Mouse (Mus musculus): ENCODE results near the gene Samd8.

Gene Samd8

DNA sequence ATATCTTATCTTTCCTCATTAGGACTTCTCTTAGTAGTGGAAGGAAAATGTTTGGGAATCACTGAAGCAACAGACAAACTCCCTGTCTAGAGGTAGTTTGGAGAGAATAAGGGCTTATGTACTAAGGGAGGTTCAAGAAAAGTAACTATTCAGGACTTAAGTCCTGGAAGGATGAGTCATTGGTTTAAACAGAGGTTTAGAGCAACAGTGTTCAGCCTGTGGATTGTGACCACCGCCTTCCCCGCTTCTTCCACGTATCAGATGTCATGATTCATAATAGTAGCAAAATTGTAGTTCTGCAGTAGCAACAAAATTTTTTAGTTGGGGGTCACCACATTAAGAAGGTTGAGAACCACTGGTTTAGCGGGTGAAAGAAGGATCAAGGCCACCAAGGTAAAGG lies 50.3 kb downstream of the Samd8 start:
- DNase-seq (ENCODE audit: low spot score in 2 of 2): no peak

DNA sequence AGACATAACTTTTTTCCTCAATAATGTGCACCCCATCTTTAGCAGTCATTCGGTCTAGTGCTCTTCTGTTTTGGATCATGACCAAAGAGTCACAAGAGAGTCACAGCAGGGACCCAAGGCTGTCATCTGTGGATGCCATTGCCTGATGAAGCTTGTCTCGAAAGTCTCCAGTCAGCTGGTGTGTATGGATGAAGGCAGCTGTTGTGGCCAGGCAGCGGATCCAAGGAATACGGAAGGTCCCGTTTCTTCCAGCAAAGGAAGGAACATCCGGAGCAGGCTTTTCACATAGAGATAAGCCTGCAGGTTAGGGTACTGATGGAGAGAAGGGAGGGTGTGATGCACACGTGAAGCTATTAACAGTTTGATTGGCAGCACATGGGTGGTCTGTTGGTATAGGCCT lies 51.3 kb downstream of the Samd8 start:
- no peak for DNase-seq (ENCODE audit: low spot score in 2 of 2)

DNA sequence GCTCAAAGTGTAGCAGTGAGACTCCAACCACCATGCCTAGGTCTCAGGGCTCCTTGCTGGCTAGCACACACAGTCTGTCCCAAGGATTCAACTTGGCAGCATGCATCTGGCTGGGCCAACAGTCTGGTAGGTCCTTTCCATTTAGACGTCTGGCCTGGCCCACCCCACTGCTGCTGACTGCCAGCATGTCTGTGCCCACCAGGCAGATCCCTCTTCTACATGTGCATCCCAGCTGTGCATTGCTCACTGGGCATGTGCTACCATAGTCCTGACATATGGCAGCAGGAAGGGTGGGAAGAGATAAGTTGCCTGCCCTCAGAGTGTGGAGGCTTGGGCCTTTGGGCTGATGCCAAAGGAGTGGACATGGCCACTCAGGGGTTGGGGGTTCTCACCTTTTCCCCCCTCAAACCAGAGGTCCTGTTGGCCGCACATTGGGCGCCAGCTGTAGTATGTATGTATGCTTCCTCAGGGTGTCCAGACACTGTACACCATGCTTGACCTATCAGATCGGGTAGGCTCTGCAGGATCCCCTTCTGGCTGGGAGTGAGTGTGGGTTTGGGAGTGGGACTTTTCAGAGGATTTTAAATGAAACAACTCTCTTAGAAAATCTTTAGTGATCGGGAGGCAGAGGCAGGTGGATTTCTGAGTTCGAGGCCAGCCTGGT lies 52.3 kb downstream of the Samd8 start:
- DNase-seq (ENCODE audit: low spot score in 2 of 2): no peak

- no peak for DNase-seq (ENCODE audit: low spot score in 2 of 2)
Measured at GRCm38 (mm10) chr14:21806203-21806602, 55.9 kb downstream of the Samd8 start.

GRCm38 (mm10) chr14:21806631-21807160 lies 56.4 kb downstream of the Samd8 start:
- DNase-seq (ENCODE audit: low spot score in 2 of 2): peak; percentile 22 to 24

DNA sequence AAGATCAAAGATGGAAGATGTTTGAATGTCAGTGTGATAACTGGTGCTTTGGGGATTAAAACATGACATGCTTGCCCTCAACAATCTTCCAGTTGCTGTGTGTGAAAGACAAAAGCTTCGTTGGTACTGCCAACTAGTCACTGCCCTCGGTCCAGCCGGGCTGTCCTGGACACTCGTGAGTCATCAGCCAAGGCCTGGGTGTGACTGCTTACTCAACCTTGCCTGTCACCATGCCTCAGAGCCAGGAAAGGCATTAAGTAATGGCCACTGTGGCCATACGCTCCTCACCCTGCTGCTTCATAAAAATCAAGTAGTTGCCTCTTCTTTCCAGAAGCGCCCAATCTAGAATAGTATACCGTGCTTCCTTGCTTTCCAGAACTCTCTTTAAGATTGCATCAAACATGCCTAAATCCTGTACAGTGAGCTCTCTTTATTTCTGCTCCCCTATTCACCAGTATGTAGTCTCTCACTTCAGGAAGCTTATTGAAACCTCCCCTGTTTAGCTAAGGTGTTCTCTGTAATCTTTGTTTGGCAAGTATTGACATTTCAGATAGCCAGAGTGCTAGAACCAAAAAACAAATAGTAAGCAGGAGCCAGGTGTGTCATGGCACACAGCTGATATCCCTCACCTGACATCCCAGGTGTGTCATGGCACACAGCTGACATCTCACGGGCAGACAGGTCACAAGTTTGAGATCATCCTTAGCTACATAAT lies 58.0 kb downstream of the Samd8 start:
- peak in 1 of 2 experiments; percentile 22 for DNase-seq (ENCODE audit: low spot score in 2 of 2)

- no peak for DNase-seq (ENCODE audit: low spot score in 2 of 2)
Measured at GRCm38 (mm10) chr14:21809418-21809817, 59.1 kb downstream of the Samd8 start.

DNA sequence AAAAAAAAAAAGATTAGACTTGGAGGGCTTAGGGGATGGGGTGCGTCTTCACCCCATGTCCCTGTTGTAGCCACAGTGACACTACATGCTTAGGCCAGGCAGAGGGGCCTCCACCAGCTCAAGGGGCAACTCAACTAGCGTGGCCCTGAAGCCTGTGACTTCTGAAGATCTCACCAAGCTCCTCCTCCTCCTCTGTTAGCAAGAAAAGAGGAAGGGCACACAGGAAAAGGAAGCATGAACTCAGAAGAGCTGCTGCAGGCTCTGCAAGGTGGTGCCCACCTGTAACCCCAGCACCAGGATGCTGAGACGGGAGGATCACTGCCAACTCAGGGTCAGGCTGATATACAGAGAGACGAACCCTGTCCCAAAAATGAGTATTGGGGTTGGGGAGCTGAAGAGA lies 61.0 kb downstream of the Samd8 start:
- DNase-seq (ENCODE audit: low spot score in 2 of 2): no peak

DNA sequence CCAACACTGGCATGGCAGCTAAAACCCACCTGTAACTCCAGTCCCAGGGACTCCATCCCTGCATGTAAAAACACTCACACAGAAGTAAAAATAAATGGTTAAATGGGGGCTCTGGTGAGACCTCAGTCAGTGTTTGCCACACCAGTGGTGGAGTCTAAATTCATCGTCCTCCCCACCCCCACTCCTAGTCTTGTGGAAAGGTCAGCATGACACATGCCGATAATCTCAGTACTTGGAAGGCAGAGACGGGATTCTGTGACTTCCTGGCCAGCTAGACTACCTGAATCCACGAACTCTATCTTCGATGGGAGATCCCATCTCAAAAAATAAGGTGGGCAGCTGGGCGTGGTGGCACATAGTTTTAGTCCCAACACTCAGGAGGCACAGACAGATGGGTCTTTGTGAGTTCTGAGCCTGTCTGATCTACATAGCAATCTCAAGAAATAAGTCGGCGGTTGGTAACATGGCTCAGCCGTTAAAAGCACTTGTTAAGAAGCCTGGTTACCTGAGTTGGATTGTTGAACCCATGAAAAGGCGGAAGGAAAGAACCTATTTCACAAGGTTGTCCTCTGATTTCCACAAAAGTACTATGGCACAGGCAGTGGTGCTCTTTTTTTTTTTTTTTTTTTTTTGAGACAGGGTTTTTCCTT lies 61.5 kb downstream of the Samd8 start:
- DNase-seq (ENCODE audit: low spot score in 2 of 2): no peak

DNA sequence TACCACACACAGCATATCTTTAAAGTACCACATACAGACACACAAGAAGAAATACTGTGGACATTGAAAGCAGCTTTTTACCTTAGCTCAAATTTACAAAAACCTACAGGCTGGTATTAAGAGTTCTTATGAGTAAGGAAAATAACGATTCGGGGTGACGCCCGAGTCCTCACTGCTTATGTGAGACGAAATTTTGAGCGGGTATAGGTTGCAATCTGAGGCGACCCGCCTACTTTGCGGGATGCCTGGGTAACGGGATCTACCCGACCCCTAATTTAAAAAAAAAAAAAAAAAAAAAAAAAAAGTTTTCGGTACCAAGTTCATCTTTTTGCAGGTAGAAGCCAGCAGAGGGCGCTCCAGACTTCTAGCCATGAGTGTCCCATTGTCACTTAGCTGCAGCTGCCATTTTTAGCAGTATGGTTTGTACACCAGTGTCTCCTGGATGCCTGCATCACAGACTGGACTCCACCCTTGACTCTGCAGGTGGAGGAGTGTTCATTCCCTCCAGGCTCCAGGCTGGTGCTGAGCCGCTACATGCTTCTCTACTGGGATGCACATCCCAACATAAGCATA lies 62.3 kb downstream of the Samd8 start:
- peak; percentile 39 to 68 for DNase-seq (ENCODE audit: low spot score in 2 of 2)

- DNase-seq (ENCODE audit: low spot score in 2 of 2): no peak
Measured at GRCm38 (mm10) chr14:21813216-21813615, 62.9 kb downstream of the Samd8 start.

- DNase-seq (ENCODE audit: low spot score in 2 of 2): no peak
Measured at GRCm38 (mm10) chr14:21813847-21814246, 63.5 kb downstream of the Samd8 start.

DNA sequence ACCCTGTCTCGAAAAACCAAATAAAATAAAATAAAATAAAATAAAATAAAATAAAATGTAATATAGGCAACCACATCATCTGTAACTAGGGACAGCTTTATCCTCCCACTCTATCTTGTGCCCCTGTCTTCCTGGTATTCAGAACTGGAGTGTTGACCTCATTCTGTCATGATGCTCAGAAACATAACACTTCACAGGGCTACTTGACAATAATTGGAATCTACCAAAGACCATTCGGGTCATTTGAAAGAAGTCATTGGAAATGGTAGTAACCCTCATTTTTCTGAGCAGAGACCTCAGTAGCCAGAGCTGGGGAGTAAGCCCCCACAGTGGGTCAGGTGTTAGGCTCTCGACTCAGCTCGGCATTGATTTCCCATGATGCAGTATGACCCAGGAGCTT lies 64.3 kb downstream of the Samd8 start:
- no peak for DNase-seq (ENCODE audit: low spot score in 2 of 2)

DNA sequence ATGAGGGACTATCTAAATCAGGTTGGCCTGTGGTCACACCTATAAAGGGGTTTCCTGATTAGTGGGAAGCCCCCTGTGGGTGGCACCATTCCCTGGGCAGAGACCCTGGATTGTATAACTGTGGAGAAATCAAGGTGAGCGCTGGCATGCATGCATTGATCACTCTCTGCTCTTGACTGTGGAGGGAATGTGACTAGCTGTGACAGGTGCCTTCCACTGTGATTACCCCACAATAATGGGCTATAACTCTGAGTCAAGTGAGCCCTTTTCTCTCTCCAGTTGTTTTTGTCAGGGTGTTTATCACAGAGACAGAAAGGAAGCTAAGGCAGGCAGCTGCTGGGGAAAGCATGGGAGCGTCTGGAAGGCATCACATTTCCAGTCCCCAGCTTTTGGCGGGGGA lies 65.9 kb downstream of the Samd8 start:
- no peak for DNase-seq (ENCODE audit: low spot score in 2 of 2)

DNA sequence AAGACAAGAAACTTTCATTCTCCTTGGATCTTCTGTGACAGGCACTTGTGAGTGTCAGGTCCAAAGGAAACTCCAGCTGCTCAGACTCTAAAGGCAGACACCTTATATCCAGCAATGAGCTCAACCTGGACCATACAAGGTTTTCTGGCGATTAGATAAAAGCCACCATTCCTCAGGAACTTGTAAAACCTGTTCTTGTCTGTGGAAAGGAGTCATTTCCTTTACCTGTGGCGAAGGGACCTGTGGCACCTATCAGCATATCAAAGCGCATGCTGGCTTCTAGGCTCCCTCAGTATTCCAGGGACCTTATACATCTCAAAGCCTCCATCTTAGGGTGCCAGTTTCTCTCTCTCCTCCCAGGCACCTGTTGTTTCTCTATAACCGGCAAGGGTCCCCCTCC lies 67.1 kb downstream of the Samd8 start:
- DNase-seq (ENCODE audit: low spot score in 2 of 2): no peak

DNA sequence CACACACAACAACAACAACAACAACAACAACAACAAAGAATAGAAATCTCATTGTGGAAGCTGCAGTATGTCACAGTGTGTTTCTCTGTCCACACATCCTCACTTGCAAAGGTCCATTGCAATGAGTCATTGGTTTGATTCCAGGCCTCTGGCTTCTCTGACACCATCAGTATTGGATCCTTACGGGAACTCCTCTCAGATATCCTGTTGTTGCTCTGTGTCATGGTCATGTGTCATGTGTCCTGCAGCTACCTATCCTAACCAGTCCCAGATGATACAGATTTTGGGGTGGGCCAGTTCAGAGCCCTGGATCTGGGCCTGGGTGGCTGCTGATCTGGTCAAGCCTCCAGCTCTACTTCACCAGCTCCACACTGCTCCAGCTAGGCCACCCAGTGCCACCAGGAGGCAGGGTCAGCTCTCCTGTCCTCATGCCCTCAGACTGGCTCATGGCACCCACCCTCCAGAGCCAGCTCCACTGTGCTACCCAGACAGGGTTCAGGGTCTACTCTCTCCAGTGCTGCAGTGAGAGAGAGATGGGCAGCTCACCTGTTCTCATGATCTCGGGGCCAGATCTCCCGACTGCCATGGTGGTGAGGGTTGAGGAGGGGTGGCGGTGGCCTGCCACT lies 70.7 kb downstream of the Samd8 start:
- no peak for DNase-seq (ENCODE audit: low spot score in 2 of 2)

DNA sequence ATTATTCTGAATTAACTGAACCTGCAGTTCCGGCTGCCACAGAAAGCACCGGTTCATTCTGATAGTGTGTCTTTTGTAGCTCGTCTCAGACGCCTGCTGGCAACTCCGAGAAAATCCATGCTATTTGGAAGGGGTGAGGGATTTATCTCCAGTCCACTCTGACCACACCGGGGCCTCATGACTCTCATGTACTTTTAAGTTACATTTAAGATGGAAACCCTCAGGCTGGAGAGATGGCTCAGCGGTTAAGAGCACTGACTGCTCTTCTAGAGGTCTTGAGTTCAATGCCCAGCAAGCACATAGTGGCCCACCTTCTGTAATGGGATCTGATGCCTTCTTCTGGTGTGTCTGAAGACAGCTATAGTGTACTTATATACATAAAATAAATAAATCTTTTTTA lies 72.0 kb downstream of the Samd8 start:
- DNase-seq (ENCODE audit: low spot score in 2 of 2): no peak

DNA sequence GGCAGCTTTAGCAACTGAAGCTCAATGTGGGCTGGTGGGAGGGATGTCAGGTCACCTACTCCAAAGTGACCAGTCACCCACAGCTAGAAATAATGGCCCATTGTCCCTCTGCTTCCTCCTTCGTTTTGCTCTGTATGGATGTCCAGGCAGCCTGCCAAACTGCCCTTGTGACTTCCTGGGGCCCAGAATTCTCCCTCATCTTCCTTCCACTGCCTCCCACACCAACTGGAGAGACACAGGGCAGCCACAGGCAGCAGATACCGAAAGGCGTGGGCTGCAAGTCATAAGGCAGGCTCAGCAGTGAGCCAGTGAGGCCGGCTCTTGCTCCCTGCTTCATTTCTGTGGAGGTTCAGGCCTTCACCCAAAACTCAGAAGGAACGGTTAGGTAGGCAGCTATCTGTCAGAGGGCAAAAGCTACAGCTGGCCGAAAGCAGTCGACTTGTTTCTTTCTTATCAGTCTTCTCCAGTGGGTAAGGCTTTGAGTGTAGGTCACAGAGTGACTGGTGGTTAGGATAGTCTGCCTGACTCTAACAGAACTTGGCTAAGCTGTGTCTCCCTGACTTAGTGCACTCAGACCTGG lies 72.6 kb downstream of the Samd8 start:
- peak; percentile 33 to 77 for DNase-seq (ENCODE audit: low spot score in 2 of 2)

DNA sequence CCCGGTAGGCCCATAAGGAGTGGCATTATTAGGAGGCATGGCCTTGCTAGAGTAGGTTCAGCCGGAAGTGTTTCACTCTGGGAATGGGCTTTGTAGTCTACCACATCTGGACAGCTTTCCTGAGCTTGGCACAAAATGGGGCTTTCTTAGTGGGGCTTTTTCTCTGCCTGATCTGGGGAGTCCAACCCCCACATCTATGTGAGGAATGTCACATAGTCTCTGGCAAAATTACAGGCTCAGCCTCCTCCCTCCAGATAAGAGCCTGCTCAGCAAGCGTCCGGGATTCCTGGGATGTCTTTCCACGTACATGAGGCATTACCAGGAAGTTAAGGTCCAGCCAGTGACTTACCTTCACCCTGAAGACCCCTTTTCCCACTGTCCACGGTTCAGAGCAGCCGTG lies 73.6 kb downstream of the Samd8 start:
- no peak for DNase-seq (ENCODE audit: low spot score in 2 of 2)

DNA sequence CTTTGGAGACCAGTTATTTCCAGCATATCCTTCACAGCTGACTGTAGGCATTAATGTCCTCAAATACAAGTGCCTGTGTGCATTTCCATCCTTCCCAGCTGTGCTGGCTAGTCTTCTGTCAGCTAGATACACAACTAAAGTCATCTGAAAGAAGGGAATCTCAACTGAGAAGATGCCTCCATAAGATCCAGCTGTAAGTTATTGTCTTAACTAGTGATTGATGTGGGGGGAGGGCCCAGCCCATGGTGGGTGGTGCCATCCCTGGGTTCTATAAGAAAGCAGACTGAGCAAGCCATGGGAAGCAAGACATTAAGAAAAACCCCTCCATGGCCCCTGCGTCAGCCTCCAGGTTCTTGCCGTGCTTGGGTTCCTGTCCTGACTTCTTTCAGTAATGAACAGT lies 74.6 kb downstream of the Samd8 start, which contains the start of gene Vdac2:
Vdac2 (plus strand) TSS at position 301 of the 400 bp plus-strand sequence.
- DNase-seq (ENCODE audit: low spot score in 2 of 2): no peak

GRCm38 (mm10) chr14:21825786-21826491 lies 75.6 kb downstream of the Samd8 start:
- DNase-seq (ENCODE audit: low spot score in 2 of 2): no peak
